Mouse (Mus musculus) kidney, postnatal 0 days (tissue): ENCODE measurements at regions not wholly inside any gene's neighbourhood (a gene's known extent, or its start where the extent isn't known, plus 50 kb on each side); places are given as distances from the start of the nearest gene placed in this dataset.
A peak's percentile ranks its signal among the peaks of the same experiment; 100 is the strongest.

Experiments used
- ATAC-seq: fragments of 200-750 bp; cut with Nextera tagmentation; replicated peaks from 2 replicates; pipeline ENCODE4 v1.8.0; 2017; ENCODE audit warnings: low read depth, moderate number of reproducible peaks, moderate TSS enrichment, moderate library complexity; ENCODE audit not compliant: low FRiP score
- DNase-seq: peaks from one replicate; pipeline ENCODE4 v3.0.0-alpha.2; 2016; ENCODE audit warnings: low spot score
- H3K27ac ChIP-seq: fragments of 300-500 bp; sonication (generic); 2 replicates; pipeline ENCODE4 v1.5.1; 2014; ENCODE audit warnings: mild to moderate bottlenecking
- H3K27me3 ChIP-seq: fragments of 300-500 bp; sonication (generic); 2 replicates; pipeline ENCODE4 v1.6.1; 2014; ENCODE audit warnings: low read length, mixed read lengths; ENCODE audit not compliant: insufficient read depth
- H3K36me3 ChIP-seq: fragments of 300-500 bp; sonication (generic); 2 replicates; pipeline ENCODE4 v1.6.1; 2014; ENCODE audit warnings: low read length, mixed read lengths; ENCODE audit not compliant: insufficient read depth
- H3K4me1 ChIP-seq: fragments of 300-500 bp; sonication (generic); replicated peaks from 2 replicates; pipeline ENCODE4 v1.6.1; 2014; ENCODE audit warnings: antibody characterized with exemption, low read length, mixed read lengths; ENCODE audit not compliant: insufficient read depth
- H3K4me2 ChIP-seq: fragments of 300-500 bp; sonication (generic); 2 replicates; pipeline ENCODE4 v1.6.1; 2014; ENCODE audit warnings: mild to moderate bottlenecking, low read length, moderate library complexity, mixed read lengths
- H3K4me3 ChIP-seq: fragments of 300-500 bp; sonication (generic); replicated peaks from 2 replicates; pipeline ENCODE4 v1.5.1; 2014; ENCODE audit warnings: low read depth, low read length
- H3K9ac ChIP-seq: fragments of 300-500 bp; sonication (generic); 2 replicates; pipeline ENCODE4 v1.6.1; 2014; ENCODE audit warnings: low read depth, low read length
- H3K9me3 ChIP-seq: fragments of 300-500 bp; sonication (generic); replicated peaks from 2 replicates; pipeline ENCODE4 v1.6.1; 2016; ENCODE audit warnings: low read length, inconsistent platforms, mixed read lengths
- CTCF ChIP-seq: IDR thresholded peaks from 2 replicates; pipeline ENCODE4 v1.5.1; 2016; ENCODE audit warnings: antibody characterized with exemption, low read depth, mild to moderate bottlenecking, moderate library complexity
- WGBS: fragments of 180-500 bp; shearing (Covaris S2); extraction: QIAGEN DNeasy Blood & Tissue Kit; methylation state at CpG from one replicate; pipeline ENCODE4 v1.1.7; 2014; 5-methylcytosine and 5-hydroxymethylcytosine counted together

DNA sequence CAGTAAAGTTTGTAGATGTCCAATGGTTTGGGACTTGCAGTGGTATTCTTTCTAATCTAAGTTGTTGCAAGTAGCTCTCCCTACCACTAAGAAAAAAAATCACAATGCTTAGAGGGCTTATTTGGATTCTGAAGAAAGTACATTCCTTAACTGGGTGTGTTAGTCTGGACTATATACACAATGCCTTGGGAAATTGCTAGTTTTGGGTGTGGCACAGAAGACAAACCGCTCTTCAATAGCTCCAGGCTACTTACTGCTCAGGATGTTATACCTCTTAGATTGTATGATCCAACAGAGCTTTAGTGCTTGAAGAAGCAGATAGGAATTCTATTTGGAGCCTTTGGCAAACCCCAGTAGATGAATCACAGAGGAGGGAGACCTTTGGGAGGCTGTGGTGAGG lies 369.6 kb upstream of the Slco3a1 start:
- Histone ChIP-seq H3K27me3 (no peaks in the 10 kb centered on the region), H3K9ac (no peak overlapping the region), H3K4me3 (no peak overlapping the region), H3K4me2 (no peak overlapping the region), H3K27ac (no peak overlapping the region), H3K9me3 (no peaks in the 10 kb centered on the region), H3K36me3 (no peaks in the 10 kb centered on the region), H3K4me1 (no peaks in the 10 kb centered on the region)
- DNase-seq (no peak), ATAC-seq (no peak)
- no peak for TF ChIP-seq CTCF
- WGBS = 85% methylated on average over 1 of the region's 1 CpGs

- no peak overlapping the region for H3K4me2 ChIP-seq
- DNase-seq = no peak
Observed at GRCm38 (mm10) chr7:74908311-74908962, 353.9 kb upstream of the Slco3a1 start.

GRCm38 (mm10) chr7:74907391-74907790 lies 352.8 kb upstream of the Slco3a1 start:
- DNase-seq (no peak), ATAC-seq (no peak)
- no peaks in the 10 kb centered on the region for H3K27me3 ChIP-seq
- H3K4me3 ChIP-seq = no peak overlapping the region
- no peaks in the 10 kb centered on the region for H3K9me3 ChIP-seq
- TF ChIP-seq CTCF = no peak
- no peaks in the 10 kb centered on the region for H3K36me3 ChIP-seq
- WGBS = 61% methylated on average over 1 of the region's 1 CpGs
- no peaks in the 10 kb centered on the region for H3K4me1 ChIP-seq
- no peak overlapping the region for H3K9ac ChIP-seq
- H3K4me2 ChIP-seq = no peak overlapping the region
- no peak overlapping the region for H3K27ac ChIP-seq

More at GRCm38 (mm10) chr7:74908311-74908962, 353.9 kb upstream of the Slco3a1 start:
- no peak for ATAC-seq
- no peaks in the 10 kb centered on the region for H3K36me3 ChIP-seq
- no peaks in the 10 kb centered on the region for H3K9me3 ChIP-seq
- no peaks in the 10 kb centered on the region for H3K27me3 ChIP-seq
- TF ChIP-seq CTCF = no peak
- H3K4me1 ChIP-seq = no peaks in the 10 kb centered on the region
- no peak overlapping the region for H3K9ac ChIP-seq
- no peak overlapping the region for H3K27ac ChIP-seq
- WGBS = 60% methylated on average over 3 of the region's 3 CpGs
- no peak overlapping the region for H3K4me3 ChIP-seq

GRCm38 (mm10) chr7:74877466-74877865 lies 322.9 kb upstream of the Slco3a1 start:
- no peak overlapping the region for H3K4me2 ChIP-seq
- no peak overlapping the region for H3K9ac ChIP-seq
- TF ChIP-seq CTCF = no peak
- ATAC-seq (no peak), DNase-seq (no peak)
- H3K4me3 ChIP-seq = no peak overlapping the region
- H3K27ac ChIP-seq = no peak overlapping the region
- no peaks in the 10 kb centered on the region for H3K4me1 ChIP-seq
- H3K9me3 ChIP-seq = no peaks in the 10 kb centered on the region
- H3K36me3 ChIP-seq = no peaks in the 10 kb centered on the region
- H3K27me3 ChIP-seq = no peaks in the 10 kb centered on the region
- 79% methylated on average over 3 of the region's 3 CpGs for WGBS

- no peak overlapping the region for H3K9ac ChIP-seq
- H3K9me3 ChIP-seq = no peaks in the 10 kb centered on the region
- DNase-seq (peak; percentile 27), ATAC-seq (no peak)
- 45% methylated on average over 4 of the region's 4 CpGs for WGBS
- no peaks in the 10 kb centered on the region for H3K27me3 ChIP-seq
- no peak for TF ChIP-seq CTCF
- H3K27ac ChIP-seq = no peak overlapping the region
- no peak overlapping the region for H3K4me3 ChIP-seq
- H3K4me2 ChIP-seq = no peak overlapping the region
- no peaks in the 10 kb centered on the region for H3K36me3 ChIP-seq
- H3K4me1 ChIP-seq = no peaks in the 10 kb centered on the region
Observed at GRCm38 (mm10) chr7:74876667-74877066, 322.1 kb upstream of the Slco3a1 start.

DNA sequence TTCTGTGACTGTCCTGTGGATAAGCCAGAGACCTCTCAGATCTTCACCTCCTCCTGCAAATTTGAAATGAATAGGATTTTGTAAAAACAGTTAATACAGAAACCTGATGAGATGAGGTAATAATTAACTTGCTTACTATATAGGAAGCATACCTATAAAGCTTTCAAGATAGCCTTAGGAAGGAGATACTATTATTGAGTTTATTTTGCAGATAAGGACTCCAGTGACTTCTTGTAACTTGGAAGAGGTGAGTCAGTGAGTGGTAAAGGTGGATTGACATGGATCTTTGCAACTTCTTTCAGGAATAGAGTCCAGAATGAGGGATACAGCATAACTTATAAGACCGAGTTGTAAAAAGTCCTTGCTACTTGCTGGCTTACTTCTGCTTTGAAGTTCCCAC lies 315.7 kb upstream of the Slco3a1 start:
- Histone ChIP-seq H3K4me3 (no peak overlapping the region), H3K4me2 (no peak overlapping the region), H3K4me1 (no peaks in the 10 kb centered on the region), H3K9me3 (no peaks in the 10 kb centered on the region), H3K27me3 (no peaks in the 10 kb centered on the region), H3K9ac (no peak overlapping the region), H3K36me3 (no peaks in the 10 kb centered on the region), H3K27ac (no peak overlapping the region)
- ATAC-seq (no peak), DNase-seq (no peak)
- 77% methylated on average over 1 of the region's 1 CpGs for WGBS
- no peak for TF ChIP-seq CTCF

DNA sequence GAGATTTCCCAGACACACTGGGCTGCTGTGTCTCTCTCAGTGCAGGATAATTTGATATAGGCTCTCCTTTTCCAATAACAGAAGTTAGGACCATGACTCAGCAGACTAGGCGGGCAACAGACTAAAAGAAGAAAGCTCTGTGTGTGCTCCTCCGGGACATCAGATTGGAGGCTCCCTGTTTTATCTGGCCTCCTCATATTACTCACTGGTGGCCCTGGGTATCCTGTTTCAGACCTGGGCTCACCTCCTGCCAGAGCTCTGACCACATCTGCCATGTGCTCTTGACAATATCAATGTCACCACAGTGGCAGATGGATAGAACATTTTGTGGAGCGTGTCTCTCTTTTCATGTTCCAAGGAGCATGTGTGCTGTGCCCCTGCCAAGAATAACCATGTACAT lies 308.1 kb upstream of the Slco3a1 start:
- ATAC-seq (no peak; the same call in 1 of the 2 replicates), DNase-seq (peak; percentile 35)
- no peak overlapping the region for H3K27ac ChIP-seq
- no peaks in the 10 kb centered on the region for H3K4me1 ChIP-seq
- WGBS = 30% methylated on average over 3 of the region's 3 CpGs
- H3K4me3 ChIP-seq = no peak overlapping the region
- no peaks in the 10 kb centered on the region for H3K9me3 ChIP-seq
- H3K36me3 ChIP-seq = no peaks in the 10 kb centered on the region
- no peak for TF ChIP-seq CTCF
- H3K27me3 ChIP-seq = no peaks in the 10 kb centered on the region
- no peak overlapping the region for H3K9ac ChIP-seq
- H3K4me2 ChIP-seq = no peak overlapping the region
